Mouse (Mus musculus): ENCODE results near the gene Gm10959.

GRCm38 (mm10) chr3:122964301-122964700, 45.1 kb upstream of the Gm10959 start:
- TF ChIP-seq CTCF (IDR thresholded peaks at IDR 0.05; ENCODE audit: low read depth) = no peak
- no peak for TF ChIP-seq EP300 (IDR thresholded peaks at IDR 0.05; ENCODE audit: low read depth)
